ENCODE assay signal across 8 mouse cellular contexts in genomic region chr1:60825256-60826186, GRCm38 (mm10).
DNase-seq lines count a peak whose midpoint lies in the region; ATAC-seq and TF ChIP-seq lines count a peak whose summit lies in the region.

No protein-coding gene starts in this region.

- no peak for ATAC-seq in liver, postnatal 0 days
- no peak for ATAC-seq in liver, embryonic 11.5 days (replicated peaks; ENCODE audit: low FRiP score)

- TF ChIP-seq CTCF in liver, postnatal 0 days (IDR thresholded peaks at IDR 0.05; ENCODE audit: low read depth) = no peak
- TF ChIP-seq CTCF in layer of hippocampus, adult 2 months (conservative IDR thresholded peaks at IDR 0.05) = no peak

- no peaks in the 10 kb centered on the region for H3K79me2 ChIP-seq in myocyte (ENCODE audit: control insufficient read depth, insufficient read depth)

- DNase-seq in adrenal gland, adult 2 months = peak; percentile 43
- DNase-seq in adrenal gland, postnatal 25 days = no peak
- DNase-seq in liver, postnatal 0 days = no peak
- no peak for DNase-seq in liver, embryonic 11.5 days (ENCODE audit: low spot score)
- peak; percentile 44 for DNase-seq in heart, adult 8-10 months (ENCODE audit: low spot score)
- DNase-seq in layer of hippocampus, adult 2 months (ENCODE audit: low spot score in 2 of 2) = no peak
- DNase-seq in thymus, adult 18-20 months = no peak

- no peak overlapping the region for H3ac ChIP-seq in myocyte (ENCODE audit: control insufficient read depth, insufficient read length)

- peak overlapping the region; percentile 49; the same call in 1 of the 2 replicates for H3K27ac ChIP-seq in liver, postnatal 0 days (ENCODE audit: low read depth)
- H3K27ac ChIP-seq in liver, embryonic 11.5 days (ENCODE audit: low read depth, low read length) = no peak overlapping the region
- H3K27ac ChIP-seq in layer of hippocampus, adult 2 months = no peak overlapping the region

- no peak for TF ChIP-seq EP300 in liver, postnatal 0 days (IDR thresholded peaks at IDR 0.05; ENCODE audit: low read depth)

- peaks cover 29% of the 10 kb centered on the region for H3K4me1 ChIP-seq in liver, postnatal 0 days (ENCODE audit: insufficient read depth)
- no peaks in the 10 kb centered on the region for H3K4me1 ChIP-seq in liver, embryonic 11.5 days (replicated peaks; ENCODE audit: control insufficient read depth, insufficient read depth, low read length)

- TF ChIP-seq POLR2A in myocyte (IDR thresholded peaks at IDR 0.05; ENCODE audit: insufficient read length, low read depth) = no peak

- no peaks in the 10 kb centered on the region for H3K9me3 ChIP-seq in liver, postnatal 0 days (ENCODE audit: low read length)
- no peaks in the 10 kb centered on the region for H3K9me3 ChIP-seq in liver, embryonic 11.5 days (ENCODE audit: control insufficient read depth, low read length)

- no peaks in the 10 kb centered on the region for H3K36me3 ChIP-seq in liver, postnatal 0 days (replicated peaks; ENCODE audit: insufficient read depth, low read length)
- H3K36me3 ChIP-seq in liver, embryonic 11.5 days (ENCODE audit: control insufficient read depth, insufficient read depth, low read length) = no peaks in the 10 kb centered on the region
- no peaks in the 10 kb centered on the region for H3K36me3 ChIP-seq in myocyte (ENCODE audit: control insufficient read depth, insufficient read depth)

- H3K4me2 ChIP-seq in liver, postnatal 0 days (ENCODE audit: low read depth, low read length) = no peak overlapping the region
- no peak overlapping the region for H3K4me2 ChIP-seq in liver, embryonic 11.5 days
- H3K4me2 ChIP-seq in myocyte (ENCODE audit: low read depth) = peak overlapping the region; percentile 43

- no peaks in the 10 kb centered on the region for H3K27me3 ChIP-seq in liver, postnatal 0 days (ENCODE audit: insufficient read depth, low read length)
- no peaks in the 10 kb centered on the region for H3K27me3 ChIP-seq in liver, embryonic 11.5 days (replicated peaks; ENCODE audit: control insufficient read depth, insufficient read depth, low read length)
- no peaks in the 10 kb centered on the region for H3K27me3 ChIP-seq in myocyte (ENCODE audit: control insufficient read depth, insufficient read depth, insufficient read length)

- WGBS in liver, postnatal 0 days (ENCODE audit: insufficient replicate concordance) = 61% methylated on average over 9 of the region's 9 CpGs
- WGBS in liver, embryonic 11.5 days = 67% methylated on average over 9 of the region's 9 CpGs

- H3K9ac ChIP-seq in liver, postnatal 0 days (replicated peaks) = no peak overlapping the region
- H3K9ac ChIP-seq in liver, embryonic 11.5 days (ENCODE audit: low read depth, low read length) = no peak overlapping the region

- no peak overlapping the region for H3K4me3 ChIP-seq in liver, postnatal 0 days (ENCODE audit: low read depth, low read length)
- H3K4me3 ChIP-seq in liver, embryonic 11.5 days (ENCODE audit: low read depth, low read length) = no peak overlapping the region
- H3K4me3 ChIP-seq in myocyte = no peak overlapping the region
- H3K4me3 ChIP-seq in layer of hippocampus, adult 2 months = no peak overlapping the region

TF ChIP-seq in myocyte, 11 proteins besides CTCF, POLR2A, EP300 and RAD21:
- TF ChIP-seq REST (IDR thresholded peaks at IDR 0.05; ENCODE audit: insufficient read depth, insufficient read length) (no peak), CEBPB (IDR thresholded peaks at IDR 0.05; ENCODE audit: insufficient read depth, poor library complexity, severe bottlenecking) (no peak), TCF12 (IDR thresholded peaks at IDR 0.05; ENCODE audit: insufficient read depth, poor library complexity, severe bottlenecking) (peak; percentile 66), TCF3 (IDR thresholded peaks at IDR 0.05; ENCODE audit: insufficient read length, low read depth) (peak; percentile 28), MYOG (IDR thresholded peaks at IDR 0.05; ENCODE audit: control insufficient read depth in 1 of 3, insufficient read depth in 1 of 3, insufficient read length in 2 of 3, low read depth in 2 of 3) (peak in 2 of 3 experiments; percentile 70 to 76), MYOD1 (IDR thresholded peaks at IDR 0.05; ENCODE audit: control insufficient read depth in 1 of 3, insufficient read length in 2 of 3, low read depth in 2 of 3) (peak; percentile 18 to 91 (median 90)), SRF (IDR thresholded peaks at IDR 0.05; ENCODE audit: control insufficient read depth, insufficient read length, low read depth) (no peak), E2F4 (IDR thresholded peaks at IDR 0.05; ENCODE audit: insufficient read depth) (no peak), USF1 (IDR thresholded peaks at IDR 0.05; ENCODE audit: low read depth) (peak; percentile 90), MAX (IDR thresholded peaks at IDR 0.05; ENCODE audit: low read depth) (peak; percentile 23), POLR2AphosphoS2 (IDR thresholded peaks at IDR 0.05; ENCODE audit: insufficient read length, low read depth) (no peak)

Comparison
In these comparisons a context has a peak if more than half of its experiments do, and no peak if none do; other contexts are left out.
1. DNase-seq: peak in adrenal gland, adult 2 months (single experiment) and heart, adult 8-10 months (single experiment); none in adrenal gland, postnatal 25 days (single experiment), liver, postnatal 0 days (single experiment), liver, embryonic 11.5 days (single experiment), layer of hippocampus, adult 2 months (0 of 2) and thymus, adult 18-20 months (0 of 2).